Mouse (Mus musculus) forebrain, embryonic 11.5 days (tissue): ENCODE measurements at regions not wholly inside any gene's neighbourhood (a gene's known extent, or its start where the extent isn't known, plus 50 kb on each side); places are given as distances from the start of the nearest gene placed in this dataset.

Source experiments
- ATAC-seq: fragments of 200-750 bp; cut with Nextera tagmentation; replicated peaks from 2 replicates; pipeline ENCODE4 v1.8.0; 2017; ENCODE audit warnings: moderate TSS enrichment; ENCODE audit not compliant: low FRiP score
- DNase-seq: peaks from one replicate; pipeline ENCODE4 v3.0.0-alpha.2; 2017; ENCODE audit warnings: low spot score
- H3K27ac ChIP-seq: fragments of 300-500 bp; sonication (generic); 2 replicates; pipeline ENCODE4 v1.5.1; 2014; ENCODE audit warnings: low read depth, low read length
- H3K27me3 ChIP-seq: fragments of 300-500 bp; sonication (generic); 2 replicates; pipeline ENCODE4 v1.6.1; 2014; ENCODE audit warnings: mild to moderate bottlenecking, low read length, mixed read lengths; ENCODE audit not compliant: control insufficient read depth, insufficient read depth
- H3K36me3 ChIP-seq: fragments of 300-500 bp; sonication (generic); 2 replicates; pipeline ENCODE4 v1.6.1; 2014; ENCODE audit warnings: mild to moderate bottlenecking, low read length, moderate library complexity, mixed read lengths; ENCODE audit not compliant: control insufficient read depth, insufficient read depth
- H3K4me1 ChIP-seq: fragments of 300-500 bp; sonication (generic); replicated peaks from 2 replicates; pipeline ENCODE4 v1.6.1; 2014; ENCODE audit warnings: low read length, mixed read lengths; ENCODE audit not compliant: control insufficient read depth, insufficient read depth
- H3K4me2 ChIP-seq: fragments of 300-500 bp; sonication (generic); 2 replicates; pipeline ENCODE4 v1.6.1; 2014; ENCODE audit warnings: low read depth, mild to moderate bottlenecking, low read length, moderate library complexity, mixed read lengths; ENCODE audit not compliant: severe bottlenecking
- H3K4me3 ChIP-seq: fragments of 300-500 bp; sonication (generic); 2 replicates; pipeline ENCODE4 v1.5.1; 2014; ENCODE audit warnings: low read depth, low read length
- H3K9ac ChIP-seq: fragments of 300-500 bp; sonication (generic); 2 replicates; pipeline ENCODE4 v1.6.1; 2014; ENCODE audit warnings: low read length
- H3K9me3 ChIP-seq: fragments of 300-500 bp; sonication (generic); 2 replicates; pipeline ENCODE4 v1.6.1; 2016; ENCODE audit warnings: low read length, mixed read lengths; ENCODE audit not compliant: control insufficient read depth
- WGBS: fragments of 180-500 bp; shearing (Covaris S2); extraction: QIAGEN DNeasy Blood & Tissue Kit; methylation state at CpG from one replicate; pipeline ENCODE4 v1.1.7; 2014; 5-methylcytosine and 5-hydroxymethylcytosine counted together

GRCm38 (mm10) chr6:84264681-84265080 is 256.3 kb downstream of the Dysf start:
- DNase-seq (no peak), ATAC-seq (no peak)
- H3K4me2 ChIP-seq = no peak overlapping the region
- H3K27ac ChIP-seq = no peak overlapping the region
- no peak overlapping the region for H3K4me3 ChIP-seq
- H3K4me1 ChIP-seq = no peaks in the 10 kb centered on the region
- no peaks in the 10 kb centered on the region for H3K27me3 ChIP-seq
- H3K9ac ChIP-seq = no peak overlapping the region
- no peaks in the 10 kb centered on the region for H3K9me3 ChIP-seq
- no peaks in the 10 kb centered on the region for H3K36me3 ChIP-seq
- WGBS = 85% methylated on average over 4 of the region's 4 CpGs

- DNase-seq (no peak), ATAC-seq (no peak)
- Histone ChIP-seq H3K36me3 (no peaks in the 10 kb centered on the region), H3K4me1 (no peaks in the 10 kb centered on the region), H3K9me3 (no peaks in the 10 kb centered on the region), H3K27ac (no peak overlapping the region), H3K27me3 (no peaks in the 10 kb centered on the region), H3K9ac (no peak overlapping the region), H3K4me2 (no peak overlapping the region), H3K4me3 (no peak overlapping the region)
- 61% methylated on average over 2 of the region's 2 CpGs for whole genome bisulfite sequencing
Observed at GRCm38 (mm10) chr6:84263686-84264085, 255.3 kb downstream of the Dysf start.

- H3K36me3 ChIP-seq = no peaks in the 10 kb centered on the region
- WGBS = 59% methylated on average over 6 of the region's 6 CpGs
- no peak overlapping the region for H3K27ac ChIP-seq
- H3K4me1 ChIP-seq = no peaks in the 10 kb centered on the region
- no peaks in the 10 kb centered on the region for H3K27me3 ChIP-seq
- ATAC-seq = no peak
- DNase-seq = no peak
- H3K9ac ChIP-seq = no peak overlapping the region
- H3K4me2 ChIP-seq = no peak overlapping the region
- H3K9me3 ChIP-seq = no peaks in the 10 kb centered on the region
- H3K4me3 ChIP-seq = no peak overlapping the region
Observed at GRCm38 (mm10) chr6:84262766-84263165, 254.4 kb downstream of the Dysf start.

GRCm38 (mm10) chr6:84261483-84261882 is 253.1 kb downstream of the Dysf start:
- Histone ChIP-seq H3K9ac (no peak overlapping the region), H3K4me3 (no peak overlapping the region), H3K9me3 (no peaks in the 10 kb centered on the region), H3K4me2 (no peak overlapping the region), H3K27ac (no peak overlapping the region), H3K4me1 (no peaks in the 10 kb centered on the region), H3K36me3 (no peaks in the 10 kb centered on the region), H3K27me3 (no peaks in the 10 kb centered on the region)
- DNase-seq = no peak
- WGBS = 81% methylated on average over 3 of the region's 3 CpGs
- no peak for ATAC-seq
